Mouse (Mus musculus) stomach, postnatal 0 days (tissue): ENCODE data around the gene Sapcd1.
"Not testable (repeated sequence)": the region's sequence is repeated elsewhere in the genome, so short reads cannot be mapped to it uniquely, and the experiment has no call there.

ENCODE experiments used
- CTCF ChIP-seq: IDR thresholded peaks from 2 replicates; pipeline ENCODE4 v1.5.1; 2016; ENCODE audit warnings: antibody characterized with exemption, low read depth, mild to moderate bottlenecking, moderate library complexity
- EP300 ChIP-seq: optimal IDR thresholded peaks from 2 replicates; pipeline ENCODE3; 2016; ENCODE audit warnings: antibody characterized with exemption

DNA sequence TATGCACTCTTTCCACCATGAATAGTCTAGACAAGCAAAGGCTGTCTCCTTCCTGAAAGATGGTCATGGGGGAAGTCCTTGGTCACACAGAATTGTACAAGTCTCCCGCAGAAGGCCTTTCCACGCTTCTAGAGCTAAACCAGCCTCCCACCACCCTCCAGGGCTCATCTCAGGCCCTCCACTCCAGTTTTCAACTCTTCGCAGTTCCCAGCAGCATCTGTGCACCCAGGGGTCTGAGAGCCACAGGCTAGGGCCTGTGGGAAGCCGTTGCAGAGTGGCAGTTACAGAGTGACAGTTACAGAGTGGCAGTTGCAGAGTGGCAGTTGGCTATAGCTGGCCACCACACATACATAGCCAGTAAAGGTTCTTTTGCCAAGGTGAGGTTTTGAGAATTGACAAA, 31.9 kb downstream of the Sapcd1 start:
- not testable (repeated sequence) for TF ChIP-seq CTCF, EP300
